ENCODE assay signal across 1 mouse cellular context in the genomic region with DNA sequence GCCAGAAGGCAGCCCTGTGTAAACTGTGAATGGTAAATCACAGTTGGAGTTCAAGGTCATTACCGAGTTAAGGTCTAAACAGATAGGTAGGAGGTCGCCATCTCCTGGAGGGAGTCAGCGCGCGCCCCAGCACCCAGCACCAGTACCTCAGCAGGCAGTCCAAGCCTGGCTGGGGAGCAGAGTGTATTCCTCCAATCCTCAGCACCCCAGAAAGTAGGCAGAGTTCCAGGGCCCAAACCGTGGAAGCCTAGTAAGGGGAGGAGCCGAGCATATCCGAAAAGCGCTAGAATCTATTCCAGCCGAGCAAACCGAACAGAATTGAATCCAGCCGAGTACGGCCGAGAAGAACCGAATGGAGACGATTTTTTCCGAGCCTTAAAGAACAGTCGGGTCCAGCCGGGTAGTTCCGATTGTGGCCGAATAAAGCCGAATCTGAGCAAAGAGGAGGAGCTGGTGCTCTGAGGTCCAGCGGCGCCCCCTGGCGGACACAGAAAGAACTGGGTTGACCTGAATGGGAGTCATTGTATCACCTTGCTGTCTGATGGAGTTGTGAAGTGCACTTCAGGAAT.
A peak's percentile ranks its signal among the peaks of the same experiment; 100 is the strongest.
TF ChIP-seq lines count a peak whose summit lies in the region.

No protein-coding gene starts in this region.

TF ChIP-seq in CH12.LX, 34 proteins besides CTCF, POLR2A, EP300 and RAD21:
- no peak for TF ChIP-seq POLR2AphosphoS2 (IDR thresholded peaks at IDR 0.05; ENCODE audit: low read depth, low read length)
- TF ChIP-seq SMC3 (IDR thresholded peaks at IDR 0.05; ENCODE audit: low read depth, low read length) = peak; percentile 93
- no peak for TF ChIP-seq ZKSCAN1 (IDR thresholded peaks at IDR 0.05; ENCODE audit: borderline replicate concordance, low read depth, low read length)
- TF ChIP-seq IRF4 (IDR thresholded peaks at IDR 0.05; ENCODE audit: low read depth, low read length) = peak; percentile 62; the same call in 1 of the 2 replicates
- TF ChIP-seq NRF1 (IDR thresholded peaks at IDR 0.05; ENCODE audit: low read depth, low read length) = peak; percentile 12; the same call in 1 of the 2 replicates
- no peak for TF ChIP-seq JUN (IDR thresholded peaks at IDR 0.05; ENCODE audit: insufficient read depth, low read depth, low read length)
- TF ChIP-seq PAX5 (IDR thresholded peaks at IDR 0.05; ENCODE audit: low read length) = no peak
- peak; percentile 85 for TF ChIP-seq ZC3H11A (IDR thresholded peaks at IDR 0.05; ENCODE audit: low read depth, low read length)
- TF ChIP-seq SIN3A (IDR thresholded peaks at IDR 0.05; ENCODE audit: low read length) = peak; percentile 68; the same call in 1 of the 2 replicates
- TF ChIP-seq ZNF384 (IDR thresholded peaks at IDR 0.05; ENCODE audit: low read depth, low read length) = no peak
- TF ChIP-seq RCOR1 (conservative IDR thresholded peaks at IDR 0.05; ENCODE audit: low read depth, low read length) = no peak
- TF ChIP-seq MEF2A (IDR thresholded peaks at IDR 0.05; ENCODE audit: borderline replicate concordance, low read depth, low read length) = 0 out of 2 replicates have a peak, but pooled peaks have one; percentile 49
- peak; percentile 76; the same call in 1 of the 2 replicates for TF ChIP-seq MAZ (IDR thresholded peaks at IDR 0.05; ENCODE audit: low read depth, low read length)
- peak; percentile 23; the same call in 1 of the 2 replicates for TF ChIP-seq ELF1 (IDR thresholded peaks at IDR 0.05; ENCODE audit: low read depth, low read length)
- no peak for TF ChIP-seq CHD2 (IDR thresholded peaks at IDR 0.05; ENCODE audit: low read length)
- TF ChIP-seq NELFE (IDR thresholded peaks at IDR 0.05; ENCODE audit: low read depth, low read length) = peak; percentile 62; the same call in 1 of the 2 replicates
- 0 out of 2 replicates have a peak, but pooled peaks have one; percentile 32 for TF ChIP-seq TCF12 (IDR thresholded peaks at IDR 0.05; ENCODE audit: low read depth, low read length)
- no peak for TF ChIP-seq GABPA (IDR thresholded peaks at IDR 0.05; ENCODE audit: insufficient replicate concordance, low read depth, low read length)
- no peak for TF ChIP-seq MAFK (IDR thresholded peaks at IDR 0.05; ENCODE audit: insufficient replicate concordance, low read length)
- TF ChIP-seq UBTF (IDR thresholded peaks at IDR 0.05; ENCODE audit: low read depth, low read length) = no peak
- 0 out of 2 replicates have a peak, but pooled peaks have one; percentile 35 for TF ChIP-seq ZMIZ1 (IDR thresholded peaks at IDR 0.05; ENCODE audit: low read depth, low read length)
- TF ChIP-seq MYC (IDR thresholded peaks at IDR 0.05; ENCODE audit: low read depth, low read length) = no peak
